Mouse (Mus musculus): ENCODE measurements at regions not wholly inside any gene's neighbourhood (a gene's known extent, or its start where the extent isn't known, plus 50 kb on each side); places are given as distances from the start of the nearest gene placed in this dataset.
A peak's percentile ranks its signal among the peaks of the same experiment; 100 is the strongest.
"Not testable (repeated sequence)": the region's sequence is repeated elsewhere in the genome, so short reads cannot be mapped to it uniquely, and the experiment has no call there.

- no peak for DNase-seq (ENCODE audit: low spot score in 2 of 2)
Measured at GRCm38 (mm10) chr12:40898414-40899027, 125.4 kb upstream of the Immp2l start.

GRCm38 (mm10) chr12:40905650-40906338 is 118.1 kb upstream of the Immp2l start:
- no peak for DNase-seq (ENCODE audit: low spot score in 2 of 2)

- DNase-seq (ENCODE audit: low spot score in 2 of 2) = no peak
Measured at GRCm38 (mm10) chr12:40906807-40907206, 117.1 kb upstream of the Immp2l start.

GRCm38 (mm10) chr12:40908809-40909795 is 114.8 kb upstream of the Immp2l start:
- no peak for DNase-seq (ENCODE audit: low spot score in 2 of 2)

GRCm38 (mm10) chr12:40917486-40917885 is 106.4 kb upstream of the Immp2l start:
- no peak for DNase-seq (ENCODE audit: low spot score in 2 of 2)

GRCm38 (mm10) chr12:40921988-40922387 is 101.9 kb upstream of the Immp2l start:
- DNase-seq (ENCODE audit: low spot score in 2 of 2) = no peak

- DNase-seq (ENCODE audit: low spot score in 2 of 2) = no peak
Measured at GRCm38 (mm10) chr12:40926681-40927080, 97.2 kb upstream of the Immp2l start.

- DNase-seq (ENCODE audit: low spot score in 2 of 2) = not testable (repeated sequence)
Measured at GRCm38 (mm10) chr12:40929409-40929808, 94.5 kb upstream of the Immp2l start.

GRCm38 (mm10) chr12:40935098-40935759 is 88.7 kb upstream of the Immp2l start:
- peak in 1 of 2 experiments; percentile 22 for DNase-seq (ENCODE audit: low spot score in 2 of 2)

- DNase-seq (ENCODE audit: low spot score in 2 of 2) = no peak
Measured at GRCm38 (mm10) chr12:40937037-40937436, 86.9 kb upstream of the Immp2l start.

GRCm38 (mm10) chr12:40946888-40947287 is 77.0 kb upstream of the Immp2l start:
- no peak for DNase-seq (ENCODE audit: low spot score in 2 of 2)

GRCm38 (mm10) chr12:40949580-40949979 is 74.3 kb upstream of the Immp2l start:
- no peak for DNase-seq (ENCODE audit: low spot score in 2 of 2)

- no peak for DNase-seq (ENCODE audit: low spot score in 2 of 2)
Measured at GRCm38 (mm10) chr12:40958536-40958935, 65.4 kb upstream of the Immp2l start.

GRCm38 (mm10) chr12:40964996-40965395 is 58.9 kb upstream of the Immp2l start:
- DNase-seq (ENCODE audit: low spot score in 2 of 2) = no peak

- DNase-seq (ENCODE audit: low spot score in 2 of 2) = no peak
Measured at GRCm38 (mm10) chr12:40966308-40966707, 57.6 kb upstream of the Immp2l start.

GRCm38 (mm10) chr12:40966723-40967122 is 57.2 kb upstream of the Immp2l start:
- peak in 1 of 2 experiments; percentile 14 for DNase-seq (ENCODE audit: low spot score in 2 of 2)

GRCm38 (mm10) chr12:40972844-40973243 is 51.0 kb upstream of the Immp2l start:
- DNase-seq (ENCODE audit: low spot score in 2 of 2) = no peak
